Mouse (Mus musculus) frontal cortex, postnatal 25 days (tissue): ENCODE results near the gene Agap1.
A peak's percentile ranks its signal among the peaks of the same experiment; 100 is the strongest.

ENCODE experiments used
- DNase-seq, 2 experiments: peaks; one replicate each; pipeline ENCODE4 v3.0.0; 2022; ENCODE audit warnings: low spot score in 2 of 2

The Agap1 gene

GRCm38 (mm10) chr1:89848356-89849039 is 393.9 kb downstream of the Agap1 start:
- DNase-seq: no peak

GRCm38 (mm10) chr1:89849151-89849860 is 394.7 kb downstream of the Agap1 start:
- DNase-seq: no peak

GRCm38 (mm10) chr1:89849861-89850230 is 395.2 kb downstream of the Agap1 start:
- DNase-seq: no peak

- no peak for DNase-seq
Measured at GRCm38 (mm10) chr1:89850681-89851414, 396.2 kb downstream of the Agap1 start.

- peak; percentile 27 to 35 for DNase-seq
Measured at GRCm38 (mm10) chr1:89859182-89859581, 404.6 kb downstream of the Agap1 start.

- no peak for DNase-seq
Measured at GRCm38 (mm10) chr1:89860017-89860730, 405.6 kb downstream of the Agap1 start.

- no peak for DNase-seq
Measured at GRCm38 (mm10) chr1:89865787-89866186, 411.2 kb downstream of the Agap1 start.

GRCm38 (mm10) chr1:89867847-89868246 is 413.2 kb downstream of the Agap1 start:
- DNase-seq: no peak

- no peak for DNase-seq
Measured at GRCm38 (mm10) chr1:89870134-89870905, 415.7 kb downstream of the Agap1 start.

GRCm38 (mm10) chr1:89870906-89871211 is 416.3 kb downstream of the Agap1 start:
- DNase-seq: no peak

GRCm38 (mm10) chr1:89876346-89877072 is 421.9 kb downstream of the Agap1 start:
- no peak for DNase-seq

GRCm38 (mm10) chr1:89878496-89878895 is 423.9 kb downstream of the Agap1 start:
- DNase-seq: no peak

GRCm38 (mm10) chr1:89880193-89880592 is 425.6 kb downstream of the Agap1 start:
- DNase-seq: no peak

GRCm38 (mm10) chr1:89880834-89881233 is 426.2 kb downstream of the Agap1 start:
- no peak for DNase-seq

GRCm38 (mm10) chr1:89884335-89884734 is 429.7 kb downstream of the Agap1 start:
- no peak for DNase-seq

- DNase-seq: no peak
Measured at GRCm38 (mm10) chr1:89885696-89886095, 431.1 kb downstream of the Agap1 start.

- no peak for DNase-seq
Measured at GRCm38 (mm10) chr1:89891400-89891799, 436.8 kb downstream of the Agap1 start.

GRCm38 (mm10) chr1:89892281-89892680 is 437.7 kb downstream of the Agap1 start:
- DNase-seq: no peak

- DNase-seq: no peak
Measured at GRCm38 (mm10) chr1:89895801-89896200, 441.2 kb downstream of the Agap1 start.

GRCm38 (mm10) chr1:89899036-89899435 is 444.4 kb downstream of the Agap1 start:
- DNase-seq: no peak
